Mouse (Mus musculus) stomach, embryonic 14.5 days (tissue): ENCODE results near the gene Spint1. TPM values are rescaled to one million over a fixed set of nuclear protein-coding genes. Genes with fewer than 3 reads are reported as not detected.

ENCODE experiments used
- polyA plus RNA-seq: library from polyadenylated mRNA; unstranded; fragments of >200 nt; fragmentation: Nextera tagmentation; extraction: Ambion mirVana; gene quantifications from 2 replicates; pipeline ENCODE4 v1.2.1, GENCODE M21; 2014

The Spint1 gene
- polyA plus RNA-seq, 1 experiment from 2014 or later: 51.9 TPM

Other genes with a start within 250 kb of the Spint1 start
- 22.4 and 23.5 TPM in 2 replicates for gene Ccdc32, start 208.0 kb upstream of the Spint1 start, polyA plus RNA-seq
- gene Rpusd2, start 202.6 kb upstream of the Spint1 start, polyA plus RNA-seq: 3.0 and 4.1 TPM in 2 replicates
- 47.6 and 54.4 TPM in 2 replicates for gene Knl1, start 190.2 kb upstream of the Spint1 start, polyA plus RNA-seq
- gene Rad51, start 124.6 kb upstream of the Spint1 start, polyA plus RNA-seq: 41.7 and 43.9 TPM in 2 replicates
- 34.9 and 35.2 TPM in 2 replicates for gene Rmdn3, start 80.3 kb upstream of the Spint1 start, polyA plus RNA-seq
- 2.7 and 2.9 TPM in 2 replicates for gene Gchfr, start 69.6 kb upstream of the Spint1 start, polyA plus RNA-seq
- gene Gm14137, start 62.9 kb upstream of the Spint1 start, polyA plus RNA-seq: 0.27 and 0.30 TPM in 2 replicates
- 44.3 and 44.4 TPM in 2 replicates for gene Zfyve19, start 28.7 kb upstream of the Spint1 start, polyA plus RNA-seq
- gene Dnajc17, start 28.6 kb upstream of the Spint1 start, polyA plus RNA-seq: 18.3 and 19.1 TPM in 2 replicates
- gene Ppp1r14d, start 7.5 kb upstream of the Spint1 start, polyA plus RNA-seq: 0.67 and 1.00 TPM in 2 replicates
- gene Rhov, start 33.9 kb downstream of the Spint1 start, polyA plus RNA-seq: 6.0 and 8.6 TPM in 2 replicates
- gene Vps18, start 51.4 kb downstream of the Spint1 start, polyA plus RNA-seq: 10.9 and 12.8 TPM in 2 replicates
- 5.6 and 6.9 TPM in 2 replicates for gene Dll4, start 88.4 kb downstream of the Spint1 start, polyA plus RNA-seq
- gene Chac1, start 113.9 kb downstream of the Spint1 start, polyA plus RNA-seq: 0.20 TPM in 2 replicates
- 8.0 and 8.1 TPM in 2 replicates for gene Ino80, start 240.3 kb downstream of the Spint1 start, polyA plus RNA-seq